Mouse (Mus musculus) left cerebral cortex, adult 11 months (tissue): ENCODE measurements around the gene Hoxd3.

ENCODE experiments used
- DNase-seq: peaks from one replicate; pipeline ENCODE4 v3.0.0; 2022; ENCODE audit warnings: low spot score

Gene Hoxd3

GRCm38 (mm10) chr2:74692808-74693431 lies 18.8 kb upstream of the Hoxd3 start:
- no peak for DNase-seq

- no peak for DNase-seq
Measured at GRCm38 (mm10) chr2:74693432-74693827, 18.3 kb upstream of the Hoxd3 start.

- DNase-seq = no peak
Measured at GRCm38 (mm10) chr2:74694066-74694465, 17.7 kb upstream of the Hoxd3 start.

GRCm38 (mm10) chr2:74695383-74695782 lies 16.3 kb upstream of the Hoxd3 start:
- DNase-seq = no peak

- no peak for DNase-seq
Measured at GRCm38 (mm10) chr2:74695813-74696430, 15.8 kb upstream of the Hoxd3 start.

- no peak for DNase-seq
Measured at GRCm38 (mm10) chr2:74696442-74697335, 15.0 kb upstream of the Hoxd3 start.

- DNase-seq = no peak
Measured at GRCm38 (mm10) chr2:74697567-74698121, 14.1 kb upstream of the Hoxd3 start, which contains the start of gene Hoxd9. TSS of gene Hoxd9 (plus strand) at chr2:74697727.

GRCm38 (mm10) chr2:74698201-74699052 lies 13.3 kb upstream of the Hoxd3 start:
- DNase-seq = no peak

- no peak for DNase-seq
Measured at GRCm38 (mm10) chr2:74699053-74699430, 12.7 kb upstream of the Hoxd3 start.

GRCm38 (mm10) chr2:74699664-74700545 lies 11.8 kb upstream of the Hoxd3 start:
- no peak for DNase-seq

- no peak for DNase-seq
Measured at GRCm38 (mm10) chr2:74700546-74701112, 11.1 kb upstream of the Hoxd3 start.

GRCm38 (mm10) chr2:74701949-74702819 lies 9.5 kb upstream of the Hoxd3 start:
- peak; percentile 31 for DNase-seq

GRCm38 (mm10) chr2:74702820-74703219 lies 8.9 kb upstream of the Hoxd3 start:
- DNase-seq = no peak

- DNase-seq = no peak
Measured at GRCm38 (mm10) chr2:74703317-74703716, 8.4 kb upstream of the Hoxd3 start.

- no peak for DNase-seq
Measured at GRCm38 (mm10) chr2:74703720-74704392, 7.9 kb upstream of the Hoxd3 start.

- DNase-seq = no peak
Measured at GRCm38 (mm10) chr2:74704393-74704998, 7.2 kb upstream of the Hoxd3 start, which contains the start of gene Hoxd8. TSS of gene Hoxd8 (plus strand) at chr2:74704615.

GRCm38 (mm10) chr2:74704999-74705466 lies 6.7 kb upstream of the Hoxd3 start:
- no peak for DNase-seq

- no peak for DNase-seq
Measured at GRCm38 (mm10) chr2:74705467-74706089, 6.1 kb upstream of the Hoxd3 start.
